Mouse (Mus musculus) telencephalon, adult 2 months (tissue): ENCODE results near the gene Flvcr2.
A peak's percentile ranks its signal among the peaks of the same experiment; 100 is the strongest.

ENCODE experiments used
- DNase-seq: peaks from one replicate; pipeline ENCODE4 v3.0.0-alpha.2; 2011; ENCODE audit warnings: low read depth, low spot score

Flvcr2 gene

DNA sequence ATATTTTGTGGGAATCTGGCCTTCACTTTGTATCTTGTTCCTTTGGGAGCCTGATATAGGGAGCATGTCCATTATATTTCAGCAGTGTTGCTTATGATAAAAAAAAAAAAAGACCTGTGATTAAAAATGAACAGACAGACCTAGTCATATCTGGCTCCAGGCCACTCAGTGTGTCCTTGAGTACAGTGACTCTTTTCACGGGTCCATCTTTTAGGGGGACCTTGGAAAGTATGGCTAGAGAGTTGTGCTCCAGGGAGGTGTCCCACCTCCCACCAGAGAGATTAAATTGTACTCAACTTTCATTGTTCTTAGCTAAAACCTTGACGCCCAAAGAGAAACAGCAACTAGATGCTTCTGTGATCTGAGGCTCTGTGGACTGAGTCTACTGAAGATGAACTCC lies 47.8 kb downstream of the Flvcr2 start:
- DNase-seq, result no peak

- no peak for DNase-seq
These were observed 49.2 kb downstream of the Flvcr2 start for GRCm38 (mm10) chr12:85795551-85795950.

DNA sequence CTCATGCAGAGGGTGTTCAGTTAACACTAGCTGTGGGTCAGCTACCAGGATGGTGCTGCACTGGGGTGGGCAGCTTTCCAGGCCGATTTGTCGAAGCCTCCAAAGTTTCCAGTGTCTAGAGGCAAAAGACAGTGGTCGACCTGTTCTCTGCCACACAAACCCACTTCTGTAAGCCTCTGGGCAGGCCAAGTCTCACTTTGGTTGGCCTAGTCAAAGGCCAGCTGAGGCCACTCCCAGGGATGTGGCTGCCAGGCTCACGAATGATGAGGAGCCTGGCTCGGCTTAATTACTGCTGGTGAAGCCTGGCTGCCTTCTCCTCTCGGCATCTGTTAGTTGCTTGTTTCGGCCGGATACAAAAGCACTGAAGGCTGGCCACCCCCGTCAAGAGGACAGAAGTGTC lies 53.7 kb downstream of the Flvcr2 start:
- no peak for DNase-seq

GRCm38 (mm10) chr12:85809726-85810125 lies 63.4 kb downstream of the Flvcr2 start:
- DNase-seq, result no peak

DNA sequence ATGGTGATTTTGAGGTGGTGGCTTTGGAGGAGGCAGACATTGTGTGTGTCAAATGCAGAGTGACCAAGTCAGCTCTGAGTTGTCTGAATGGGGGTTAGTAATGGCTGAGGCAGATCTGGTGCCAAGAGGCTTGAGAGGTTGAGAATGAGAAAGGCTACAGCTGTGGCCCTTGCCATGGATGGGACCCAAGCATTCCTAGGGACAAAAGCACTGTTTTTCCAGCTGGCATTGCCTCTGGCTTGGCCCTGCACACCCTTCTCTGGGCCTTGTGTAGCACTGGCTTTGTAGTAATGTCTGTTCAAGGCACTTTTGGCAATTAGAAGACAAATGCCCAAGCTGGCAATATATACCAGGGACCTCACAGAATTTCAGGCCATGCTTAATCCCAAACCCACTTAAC lies 64.6 kb downstream of the Flvcr2 start:
- no peak for DNase-seq

DNA sequence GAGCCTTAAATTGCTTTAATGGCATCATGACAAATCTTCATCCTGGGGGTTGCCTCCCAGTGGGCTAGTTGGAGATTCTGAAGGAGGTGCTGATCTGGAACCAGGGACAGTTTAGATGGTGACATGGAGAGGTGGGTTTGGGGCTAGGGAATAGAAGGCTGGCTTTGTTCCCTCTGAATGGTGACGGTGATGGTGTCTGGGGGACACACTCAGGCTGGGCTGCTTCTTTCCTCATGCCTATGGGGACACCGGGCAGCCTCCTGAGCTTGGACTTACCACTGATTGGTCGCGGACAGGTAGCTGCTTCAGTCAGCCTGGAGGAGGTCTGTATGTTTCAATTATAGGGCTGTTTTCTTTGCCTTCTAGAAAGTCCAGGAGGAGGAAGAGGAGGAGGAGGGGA lies 65.3 kb downstream of the Flvcr2 start:
- no peak for DNase-seq

GRCm38 (mm10) chr12:85813599-85813998 lies 67.3 kb downstream of the Flvcr2 start:
- no peak for DNase-seq

- no peak for DNase-seq
These were observed 75.7 kb downstream of the Flvcr2 start for GRCm38 (mm10) chr12:85822051-85822450.

GRCm38 (mm10) chr12:85824438-85825264 lies 78.3 kb downstream of the Flvcr2 start, which contains the start of the genes Erg28 and Ttll5:
Erg28 (minus strand) TSS chr12:85824550.
Ttll5 (plus strand) TSS chr12:85824659.
- peak; percentile 98 for DNase-seq

GRCm38 (mm10) chr12:85825361-85825760 lies 79.0 kb downstream of the Flvcr2 start:
- DNase-seq, result no peak

GRCm38 (mm10) chr12:85825822-85826221 lies 79.5 kb downstream of the Flvcr2 start:
- DNase-seq, result no peak

- no peak for DNase-seq
These were observed 82.5 kb downstream of the Flvcr2 start for GRCm38 (mm10) chr12:85828856-85829255.

DNA sequence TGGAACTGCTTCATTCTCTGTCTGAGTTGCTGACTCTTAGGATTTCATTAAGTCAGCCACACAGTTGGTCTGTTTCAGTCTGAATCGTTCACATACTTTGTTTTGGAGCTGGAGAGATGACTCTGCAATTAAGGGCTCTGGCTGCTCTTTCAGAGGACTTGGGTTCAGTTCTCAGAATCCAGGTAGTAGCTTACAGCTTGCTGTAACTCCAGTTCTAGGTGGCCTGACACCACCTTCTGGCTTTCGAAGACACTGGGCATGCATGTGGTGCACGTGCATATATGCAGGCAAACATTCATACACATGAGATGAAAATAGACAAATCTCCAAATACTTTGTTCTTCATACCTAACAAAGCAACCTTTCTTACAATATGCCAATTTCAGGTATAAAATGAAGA lies 83.5 kb downstream of the Flvcr2 start:
- no peak for DNase-seq

DNA sequence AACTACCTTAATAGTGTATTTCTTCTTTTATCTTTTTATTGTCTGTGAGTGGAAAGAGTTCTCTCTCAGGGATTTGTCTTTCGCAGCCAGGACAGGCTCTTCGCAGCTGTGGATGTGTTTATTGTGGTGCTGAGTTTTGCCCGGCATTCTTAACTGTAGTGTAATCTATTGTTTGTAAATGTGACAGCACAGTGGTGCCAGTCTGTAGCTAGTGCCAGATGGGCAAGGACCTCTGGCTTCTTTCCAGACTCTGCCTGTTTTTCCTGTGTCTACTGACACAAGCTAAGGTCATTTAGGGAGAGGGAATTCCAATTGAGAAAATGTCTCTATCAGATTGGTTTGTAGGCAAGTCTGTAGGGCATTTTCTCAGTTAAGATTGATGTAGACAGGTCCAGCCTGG lies 84.4 kb downstream of the Flvcr2 start:
- DNase-seq, result peak; percentile 65

GRCm38 (mm10) chr12:85834543-85834942 lies 88.2 kb downstream of the Flvcr2 start:
- no peak for DNase-seq

- DNase-seq, result no peak
These were observed 91.4 kb downstream of the Flvcr2 start for GRCm38 (mm10) chr12:85837765-85838164.

DNA sequence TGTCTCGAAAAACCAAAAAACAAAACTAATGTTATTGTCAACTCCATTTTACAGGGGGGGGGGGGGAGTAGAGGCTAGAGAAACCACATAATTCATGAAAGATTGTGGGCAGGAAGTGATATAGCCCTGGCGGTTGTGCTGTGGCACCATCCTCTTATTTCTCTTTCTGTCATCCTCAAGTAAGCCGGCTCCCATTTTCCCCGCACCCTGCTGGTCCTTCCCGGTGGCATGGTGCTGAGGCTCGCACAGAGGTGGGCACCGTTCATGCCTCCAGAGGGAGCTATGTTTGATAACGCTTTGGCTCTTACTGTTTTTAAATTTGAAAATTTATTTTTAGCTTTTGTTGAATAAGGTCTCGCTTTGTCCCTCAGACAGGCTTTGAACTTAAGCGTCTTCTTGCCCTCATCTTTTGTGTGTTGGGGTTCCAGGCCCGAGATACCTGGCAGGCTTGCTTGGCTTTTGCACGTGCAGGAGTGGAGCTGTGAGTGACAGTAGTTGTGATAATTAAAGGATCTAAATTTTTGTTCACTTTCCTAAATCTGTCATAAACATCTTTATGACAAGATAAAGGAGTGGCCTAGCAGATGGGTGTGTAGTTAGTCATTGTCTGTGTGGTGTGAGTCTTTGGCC lies 93.1 kb downstream of the Flvcr2 start:
- no peak for DNase-seq

DNA sequence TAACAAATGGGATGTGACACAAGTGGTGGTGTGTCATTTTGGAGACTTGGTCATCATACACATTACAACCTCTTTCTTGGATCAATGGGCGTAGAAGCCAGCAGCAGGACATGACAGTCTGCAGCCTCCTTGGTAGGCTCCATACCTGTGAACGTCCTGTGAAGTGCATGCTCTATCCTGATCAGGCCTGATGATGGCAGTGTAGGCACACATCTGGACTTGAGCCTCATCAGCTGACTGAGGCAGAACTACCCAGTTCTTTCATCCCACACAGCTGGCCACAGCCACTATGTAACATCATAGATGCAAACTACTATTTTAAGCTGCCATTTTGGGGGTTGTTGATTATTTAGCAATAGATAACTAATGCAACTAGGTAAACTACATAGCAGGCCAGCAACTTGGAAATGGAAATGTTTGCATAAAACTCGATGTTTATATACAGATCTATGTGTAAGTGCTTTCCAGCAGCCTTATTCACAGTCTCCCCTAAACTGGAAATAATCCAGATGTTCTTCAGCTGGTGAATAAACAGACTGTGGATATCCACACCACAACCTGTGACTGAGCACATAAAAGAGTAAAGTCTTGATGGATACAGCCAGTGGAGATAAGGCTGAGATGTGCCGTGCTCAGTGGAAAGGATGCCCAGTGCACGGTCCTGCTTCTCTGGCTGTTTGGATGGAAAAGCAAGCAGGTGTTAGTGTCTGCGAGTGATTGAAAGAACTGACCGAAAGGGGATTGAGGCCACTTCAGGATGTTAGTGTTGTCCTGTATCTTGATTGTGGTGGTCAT lies 102.0 kb downstream of the Flvcr2 start:
- DNase-seq, result no peak

- no peak for DNase-seq
These were observed 104.3 kb downstream of the Flvcr2 start for GRCm38 (mm10) chr12:85850661-85851060.

- DNase-seq, result peak; percentile 12
These were observed 107.5 kb downstream of the Flvcr2 start for GRCm38 (mm10) chr12:85853836-85854235.

GRCm38 (mm10) chr12:85854271-85854670 lies 107.9 kb downstream of the Flvcr2 start:
- peak; percentile 17 for DNase-seq

DNA sequence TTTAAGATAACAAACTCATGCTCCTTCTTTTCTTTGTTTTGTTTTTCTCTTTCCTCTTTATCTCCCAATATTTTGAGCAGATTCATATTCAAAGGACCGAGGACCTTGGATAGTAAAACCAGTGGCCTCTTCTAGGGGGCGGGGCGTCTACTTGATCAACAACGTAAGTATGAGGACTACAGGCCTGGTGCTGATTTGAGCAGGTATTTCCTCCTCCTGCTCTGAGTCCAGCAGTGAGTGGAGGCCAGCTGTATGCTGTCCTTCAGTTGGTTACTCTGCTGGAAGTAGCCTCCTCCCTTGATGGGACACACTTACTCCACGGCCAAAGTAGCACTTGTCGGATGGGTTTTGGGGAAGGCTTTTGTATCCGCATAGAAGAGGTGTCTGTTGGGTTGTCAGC lies 111.0 kb downstream of the Flvcr2 start:
- no peak for DNase-seq
